Mouse (Mus musculus) G1E (cell line): ENCODE results near the gene Rrm2.

Experiments
- CTCF ChIP-seq: IDR thresholded peaks from 2 replicates; pipeline ENCODE4 v1.5.1; 2012; ENCODE audit warnings: low read depth, low read length, inconsistent platforms, mixed read lengths
- GATA1 ChIP-seq: IDR thresholded peaks from 2 replicates; pipeline ENCODE4 v1.6.1; 2012; ENCODE audit warnings: borderline replicate concordance, low read length, inconsistent platforms, mixed read lengths
- GATA2 ChIP-seq: IDR thresholded peaks from 2 replicates; pipeline ENCODE4 v1.6.1; 2012; ENCODE audit warnings: low read depth, low read length, inconsistent platforms, borderline replicate concordance
- POLR2AphosphoS5 ChIP-seq: IDR thresholded peaks from 2 replicates; pipeline ENCODE4 v1.6.1; 2012; ENCODE audit warnings: low read depth, low read length, inconsistent platforms; ENCODE audit not compliant: insufficient replicate concordance
- TAL1 ChIP-seq: conservative IDR thresholded peaks from 2 replicates; pipeline ENCODE4 v1.6.1; 2012; ENCODE audit warnings: low read depth, low read length, inconsistent platforms, mixed read lengths

DNA sequence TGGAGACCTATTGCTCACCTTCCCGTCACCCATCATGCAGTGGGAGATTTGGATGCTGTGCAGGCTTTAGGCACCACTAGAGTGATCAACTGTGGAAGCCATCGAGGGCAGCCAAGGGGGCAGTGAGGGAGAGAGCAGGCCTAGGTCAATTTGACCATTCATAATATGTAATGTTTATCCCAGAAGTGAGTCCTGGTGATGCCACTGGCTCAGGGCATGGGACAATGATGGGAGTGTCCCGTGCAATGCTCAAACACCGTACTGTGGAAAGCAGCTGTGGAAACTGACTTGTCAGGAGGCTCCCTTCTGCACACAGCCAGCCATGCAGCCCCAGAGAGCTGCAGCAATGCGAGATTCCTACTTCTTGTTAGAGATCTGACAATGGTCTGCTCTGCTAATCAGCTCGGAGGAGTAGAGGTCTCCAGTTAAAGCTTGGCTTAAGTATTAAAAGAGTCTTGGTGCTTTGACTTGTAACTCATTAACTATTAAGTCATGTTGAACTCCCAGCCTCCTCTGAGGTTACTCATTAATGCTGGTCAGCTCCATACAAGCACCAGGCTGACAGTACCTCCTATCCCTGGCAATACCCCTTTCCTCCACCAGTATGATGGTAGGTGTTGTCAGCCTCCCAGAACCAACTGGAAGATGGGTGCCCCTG, 21.9 kb upstream of the Rrm2 start:
- TF ChIP-seq TAL1 (no peak), CTCF (no peak), GATA1 (no peak), GATA2 (no peak), POLR2AphosphoS5 (no peak)
